In genomic region chr19:47222841-47223557, GRCm38 (mm10) we compare ENCODE assay signal across 15 mouse cellular contexts. TPM values are rescaled to one million over a fixed set of nuclear protein-coding genes. Genes with fewer than 3 reads are reported as not detected.
DNase-seq lines count a peak whose midpoint lies in the region; ATAC-seq and TF ChIP-seq lines count a peak whose summit lies in the region.
"Had no signal": no experiment of that assay in that cellular context is flagged by ENCODE, and none has a peak within 500 bp of the region (broad histone marks: within the 10 kb centered on the region; RNA-seq: fewer than 3 reads in every experiment).

No protein-coding gene starts in this region.

- H3K36me3 ChIP-seq in limb, embryonic 12.5 days: no peaks in the 10 kb centered on the region
- H3K36me3 ChIP-seq in limb, embryonic 10.5 days: no peaks in the 10 kb centered on the region
- H3K36me3 ChIP-seq in hindbrain, embryonic 13.5 days: no peaks in the 10 kb centered on the region
- no peaks in the 10 kb centered on the region for H3K36me3 ChIP-seq in midbrain, embryonic 14.5 days (ENCODE audit: control insufficient read depth, insufficient read depth, low read length)
- H3K36me3 ChIP-seq: lung, embryonic 15.5 days; neural tube, embryonic 13.5 days had no signal

- no peak overlapping the region for H3K4me2 ChIP-seq in limb, embryonic 12.5 days
- H3K4me2 ChIP-seq in hindbrain, embryonic 13.5 days: no peak overlapping the region
- H3K4me2 ChIP-seq in midbrain, embryonic 14.5 days (ENCODE audit: low read length): no peak overlapping the region
- H3K4me2 ChIP-seq: forebrain, embryonic 13.5 days; lung, embryonic 15.5 days; neural tube, embryonic 13.5 days had no signal

- peaks cover 78% of the 10 kb centered on the region for H3K4me1 ChIP-seq in cerebellum, adult 2 months (ENCODE audit: control insufficient read depth, insufficient read depth, low read length)
- H3K4me1 ChIP-seq in limb, embryonic 12.5 days (replicated peaks): no peaks in the 10 kb centered on the region
- no peaks in the 10 kb centered on the region for H3K4me1 ChIP-seq in limb, embryonic 10.5 days
- peaks cover 20% of the 10 kb centered on the region for H3K4me1 ChIP-seq in hindbrain, embryonic 13.5 days (replicated peaks)
- H3K4me1 ChIP-seq in midbrain, embryonic 14.5 days (ENCODE audit: control insufficient read depth, insufficient read depth, low read length): peaks cover 9% of the 10 kb centered on the region

- no peak for ATAC-seq in limb, embryonic 12.5 days (ENCODE audit: insufficient number of reproducible peaks, insufficient read depth, low FRiP score, low TSS enrichment, low read depth)
- no peak for ATAC-seq in hindbrain, embryonic 13.5 days (ENCODE audit: low FRiP score)
- ATAC-seq in midbrain, embryonic 14.5 days (ENCODE audit: low FRiP score, low TSS enrichment): no peak
- ATAC-seq: forebrain, embryonic 13.5 days; midbrain, embryonic 16.5 days had no signal

- peak in 1 of 2 experiments; percentile 66 for DNase-seq in cerebellum, adult 2 months
- DNase-seq in cerebellum, adult 9-11 months: no peak
- no peak for DNase-seq in limb, embryonic 10.5 days (ENCODE audit: low spot score)
- DNase-seq in Muller cell, postnatal 12 days (ENCODE audit: inconsistent ontology term): peak; percentile 36
- DNase-seq in right cerebral cortex, postnatal 25 days: no peak
- DNase-seq in midbrain, embryonic 14.5 days: no peak
- DNase-seq: B cell, adult 2 months; kidney, adult 2 months; liver had no signal

- 21% methylated on average over 15 of the region's 15 CpGs for WGBS in cerebellum, adult 2 months
- WGBS in limb, embryonic 12.5 days: 58% methylated on average over 15 of the region's 15 CpGs
- WGBS in limb, embryonic 10.5 days: 63% methylated on average over 15 of the region's 15 CpGs
- 71% methylated on average over 15 of the region's 15 CpGs for WGBS in hindbrain, embryonic 13.5 days
- 76% methylated on average over 15 of the region's 15 CpGs for WGBS in midbrain, embryonic 14.5 days

- no peak overlapping the region for H3K4me3 ChIP-seq in cerebellum, adult 2 months (replicated peaks; ENCODE audit: insufficient read depth, low read depth, low read length)
- no peak overlapping the region for H3K4me3 ChIP-seq in limb, embryonic 12.5 days (replicated peaks)
- H3K4me3 ChIP-seq in limb, embryonic 10.5 days: no peak overlapping the region
- H3K4me3 ChIP-seq in hindbrain, embryonic 13.5 days: no peak overlapping the region
- no peak overlapping the region for H3K4me3 ChIP-seq in midbrain, embryonic 14.5 days (replicated peaks; ENCODE audit: low read depth, low read length)
- H3K4me3 ChIP-seq: forebrain, embryonic 13.5 days; lung, embryonic 15.5 days; neural tube, embryonic 13.5 days had no signal

- TF ChIP-seq POLR2A in cerebellum, adult 2 months (IDR thresholded peaks at IDR 0.05; ENCODE audit: borderline replicate concordance, insufficient read depth, low read length): peak; percentile 41; the same call in 1 of the 2 replicates

- H3K9ac ChIP-seq in limb, embryonic 12.5 days (replicated peaks): no peak overlapping the region
- H3K9ac ChIP-seq in hindbrain, embryonic 13.5 days: no peak overlapping the region
- H3K9ac ChIP-seq in midbrain, embryonic 14.5 days (replicated peaks; ENCODE audit: low read length): no peak overlapping the region
- H3K9ac ChIP-seq: forebrain, embryonic 13.5 days; lung, embryonic 15.5 days; neural tube, embryonic 13.5 days had no signal

- peak overlapping the region; percentile 95 for H3K27ac ChIP-seq in cerebellum, adult 2 months (ENCODE audit: insufficient read depth, low read length)
- peak overlapping the region; percentile 53; the same call in 1 of the 2 replicates for H3K27ac ChIP-seq in limb, embryonic 12.5 days
- H3K27ac ChIP-seq in limb, embryonic 10.5 days: no peak overlapping the region
- peak overlapping the region; percentile 55; the same call in 1 of the 2 replicates for H3K27ac ChIP-seq in hindbrain, embryonic 13.5 days
- no peak overlapping the region for H3K27ac ChIP-seq in midbrain, embryonic 14.5 days (replicated peaks; ENCODE audit: low read depth, low read length)
- H3K27ac ChIP-seq: forebrain, embryonic 13.5 days; lung, embryonic 15.5 days; neural tube, embryonic 13.5 days had no signal

- H3K9me3 ChIP-seq in limb, embryonic 12.5 days: no peaks in the 10 kb centered on the region
- H3K9me3 ChIP-seq in limb, embryonic 10.5 days (replicated peaks): no peaks in the 10 kb centered on the region
- H3K9me3 ChIP-seq in hindbrain, embryonic 13.5 days: no peaks in the 10 kb centered on the region
- no peaks in the 10 kb centered on the region for H3K9me3 ChIP-seq in midbrain, embryonic 14.5 days (ENCODE audit: control insufficient read depth, low read length)
- H3K9me3 ChIP-seq: forebrain, embryonic 13.5 days; lung, embryonic 15.5 days; neural tube, embryonic 13.5 days had no signal

- H3K27me3 ChIP-seq in cerebellum, adult 2 months (ENCODE audit: control insufficient read depth, insufficient read depth, low read length): no peaks in the 10 kb centered on the region
- H3K27me3 ChIP-seq in limb, embryonic 12.5 days: 0 out of 2 replicates have a peak, but pooled peaks cover 5% of the 10 kb centered on the region
- H3K27me3 ChIP-seq in limb, embryonic 10.5 days (ENCODE audit: low read depth, poor library complexity, severe bottlenecking): 0 out of 2 replicates have a peak, but pooled peaks cover 3% of the 10 kb centered on the region
- 0 out of 2 replicates have a peak, but pooled peaks cover 4% of the 10 kb centered on the region for H3K27me3 ChIP-seq in hindbrain, embryonic 13.5 days
- H3K27me3 ChIP-seq in midbrain, embryonic 14.5 days (ENCODE audit: control insufficient read depth, insufficient read depth, low read length): no peaks in the 10 kb centered on the region
- H3K27me3 ChIP-seq: lung, embryonic 15.5 days; neural tube, embryonic 13.5 days had no signal

- no peak for TF ChIP-seq CTCF in cerebellum, adult 2 months (IDR thresholded peaks at IDR 0.05; ENCODE audit: borderline replicate concordance, insufficient read depth, low read depth, low read length)

RNA-seq across cellular contexts. Expression of gene Neurl1a, which starts 44.4 kb away (rescaled TPM):
- 77.8 and 91.5 TPM in 2 replicates for polyA plus RNA-seq in cerebellum, adult 2 months (2012; rRNA removed)
- polyA plus RNA-seq in limb, embryonic 12.5 days (2016; fragmentation: Nextera tagmentation; extraction: Ambion mirVana): 7.7 and 10.1 TPM in 2 replicates
- 5.7 and 7.7 TPM in 2 replicates for polyA plus RNA-seq in limb, embryonic 10.5 days (2016; fragmentation: Nextera tagmentation; extraction: Ambion mirVana)
- polyA plus RNA-seq in hindbrain, embryonic 13.5 days (2015; fragmentation: Nextera tagmentation; extraction: Ambion mirVana): 6.8 and 7.2 TPM in 2 replicates
- polyA plus RNA-seq in midbrain, embryonic 14.5 days (2014; fragmentation: Nextera tagmentation; extraction: Ambion mirVana): 9.6 and 11.4 TPM in 2 replicates

Comparison
In these comparisons a context has a peak if more than half of its experiments do, and no peak if none do; other contexts are left out.
1. H3K27ac ChIP-seq: peak in cerebellum, adult 2 months (single experiment), limb, embryonic 12.5 days (single experiment) and hindbrain, embryonic 13.5 days (single experiment); none in limb, embryonic 10.5 days (single experiment) and midbrain, embryonic 14.5 days (single experiment).